Mouse (Mus musculus) C2C12 (cell line): ENCODE measurements around the gene Rhox4g. TPM values are rescaled to one million over a fixed set of nuclear protein-coding genes. Genes with fewer than 3 reads are reported as not detected.

Source experiments
- polyA plus RNA-seq: library from polyadenylated mRNA; unstranded; fragments of >200 nt; fragmentation: generic; extraction: Trizol; gene quantifications from one replicate; pipeline ENCODE4 v1.2.1, GENCODE M21; 2012; ENCODE audit warnings: missing spikeins

Rhox4g gene
- polyA plus RNA-seq, 1 experiment, result not detected

Other genes with a start within 250 kb of the Rhox4g start
- not detected for gene Rhox2b, start 239.3 kb downstream of the Rhox4g start, polyA plus RNA-seq
- not detected for gene Rhox4b, start 218.8 kb downstream of the Rhox4g start, polyA plus RNA-seq
- gene Rhox2c, start 197.6 kb downstream of the Rhox4g start, polyA plus RNA-seq, result not detected
- gene Rhox3c, start 192.7 kb downstream of the Rhox4g start, polyA plus RNA-seq, result not detected
- not detected for gene Rhox4c, start 171.0 kb downstream of the Rhox4g start, polyA plus RNA-seq
- gene Rhox2d, start 157.9 kb downstream of the Rhox4g start, polyA plus RNA-seq, result not detected
- gene Rhox4d, start 137.0 kb downstream of the Rhox4g start, polyA plus RNA-seq, result not detected
- not detected for gene Rhox2e, start 120.9 kb downstream of the Rhox4g start, polyA plus RNA-seq
- gene Rhox3e, start 109.3 kb downstream of the Rhox4g start, polyA plus RNA-seq, result not detected
- not detected for gene Rhox4e, start 93.9 kb downstream of the Rhox4g start, polyA plus RNA-seq
- gene Rhox2f, start 79.9 kb downstream of the Rhox4g start, polyA plus RNA-seq, result not detected
- gene Rhox3f, start 70.3 kb downstream of the Rhox4g start, polyA plus RNA-seq, result not detected
- gene Rhox4f, start 43.6 kb downstream of the Rhox4g start, polyA plus RNA-seq, result not detected
- not detected for gene Rhox3g, start 22.7 kb downstream of the Rhox4g start, polyA plus RNA-seq
- not detected for gene Rhox2g, start 7.9 kb downstream of the Rhox4g start, polyA plus RNA-seq
- gene Rhox3h, start 17.4 kb upstream of the Rhox4g start, polyA plus RNA-seq, result not detected
- gene Rhox2h, start 21.9 kb upstream of the Rhox4g start, polyA plus RNA-seq, result 0.06 TPM
- 2.4 TPM for gene Rhox5, start 153.5 kb upstream of the Rhox4g start, polyA plus RNA-seq
- gene Rhox6, start 175.6 kb upstream of the Rhox4g start, polyA plus RNA-seq, result not detected
- gene Rhox7a, start 180.4 kb upstream of the Rhox4g start, polyA plus RNA-seq, result not detected
- gene Rhox8, start 227.6 kb upstream of the Rhox4g start, polyA plus RNA-seq, result not detected
- not detected for gene Rhox7b, start 245.9 kb upstream of the Rhox4g start, polyA plus RNA-seq